Mouse (Mus musculus): ENCODE measurements around the gene Stk38l. TPM values are rescaled to one million over a fixed set of nuclear protein-coding genes. Genes with fewer than 3 reads are reported as not detected.

Gene Stk38l
- not detected in 2 replicates for polyA plus RNA-seq (2012; ENCODE audit: insufficient read depth, insufficient read length, low replicate concordance, missing spikeins)

DNA sequence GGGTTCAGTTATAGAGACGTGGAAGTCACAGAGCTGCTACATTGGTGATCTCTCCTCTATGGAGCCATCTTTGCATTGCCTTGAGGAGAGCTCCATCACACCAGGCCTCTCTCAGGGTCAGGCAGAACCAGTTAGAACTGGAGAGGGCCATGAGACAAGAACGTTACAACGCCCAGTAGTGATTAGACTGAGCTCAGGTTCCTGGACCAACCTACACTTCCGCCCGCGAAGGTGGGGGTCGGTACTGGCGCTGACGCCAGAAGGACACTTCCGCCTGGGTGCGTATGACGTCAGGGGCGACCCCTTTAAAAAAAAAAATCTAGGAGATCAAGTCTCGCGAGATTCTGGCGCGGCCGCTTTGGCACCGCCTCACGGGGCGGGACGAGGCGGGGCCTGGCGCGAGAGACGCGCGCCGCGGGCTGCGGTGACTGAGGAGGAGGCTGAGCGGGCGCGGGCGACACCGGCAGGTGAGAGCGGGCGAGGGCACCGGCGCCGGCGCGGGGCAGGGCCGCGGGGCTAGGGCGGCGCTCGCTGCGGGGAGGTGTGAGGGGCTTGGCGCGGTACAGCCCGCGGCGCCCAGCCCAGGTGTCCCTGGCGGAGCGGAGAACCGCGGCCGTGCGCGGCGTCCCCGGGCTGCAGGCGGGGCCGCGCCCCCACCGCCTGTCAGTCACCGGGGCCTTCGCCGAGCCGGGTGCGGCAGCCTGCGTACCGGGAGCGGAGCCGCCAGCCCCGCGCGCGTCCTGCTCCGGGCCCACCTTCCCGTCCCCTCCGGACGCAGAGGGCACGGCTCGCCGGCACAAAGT is at the start of gene Stk38l:
Gene Stk38l (plus strand): TSS at position 415 of the 803 bp plus-strand sequence.
- peak; percentile 90 for TF ChIP-seq POLR2A (IDR thresholded peaks at IDR 0.05; ENCODE audit: insufficient read depth, low read depth, low read length)
- TF ChIP-seq CTCF (IDR thresholded peaks at IDR 0.05; ENCODE audit: insufficient read depth, low read depth, low read length): no peak
- Histone ChIP-seq H3K4me1 (ENCODE audit: control insufficient read depth, insufficient read depth, low read length) (no peaks in the 10 kb centered on the region), H3K4me3 (ENCODE audit: insufficient read depth, low read depth, low read length) (peak within 1 kb of the TSS; percentile 86), H3K27ac (ENCODE audit: insufficient read depth, low read depth, low read length) (peak within 1 kb of the TSS; percentile 97)
- WGBS: 2% methylated on average over 85 of the region's 87 CpGs

DNA sequence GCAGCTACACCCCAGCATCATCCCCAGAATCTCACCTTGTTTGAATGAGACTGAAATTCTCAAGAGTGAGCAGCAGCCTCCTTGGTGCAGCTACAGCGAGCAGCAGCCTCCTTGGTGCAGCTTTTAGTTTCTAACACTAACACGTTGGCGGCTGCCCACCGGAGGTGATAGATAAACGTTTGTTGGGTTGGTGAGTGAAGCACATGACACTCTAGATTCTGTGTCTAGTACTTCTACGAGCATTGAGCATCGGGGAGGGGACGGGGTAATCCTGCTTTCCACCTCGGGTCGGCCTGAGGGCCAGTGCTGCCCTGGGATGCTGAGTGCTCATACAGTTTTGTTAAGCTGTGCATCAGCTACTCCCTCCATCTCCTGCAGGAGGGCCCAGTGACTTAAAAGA is 47.9 kb upstream of the Stk38l start:
- TF ChIP-seq POLR2A (IDR thresholded peaks at IDR 0.05; ENCODE audit: insufficient read depth, low read depth, low read length): no peak
- no peak for TF ChIP-seq CTCF (IDR thresholded peaks at IDR 0.05; ENCODE audit: insufficient read depth, low read depth, low read length)
- WGBS: 81% methylated on average over 10 of the region's 10 CpGs
- H3K4me1 ChIP-seq (ENCODE audit: control insufficient read depth, insufficient read depth, low read length): peaks cover 10% of the 10 kb centered on the region; the same call in 1 of the 2 replicates
- no peak overlapping the region for H3K4me3 ChIP-seq (ENCODE audit: insufficient read depth, low read depth, low read length)
- no peak overlapping the region for H3K27ac ChIP-seq (ENCODE audit: insufficient read depth, low read depth, low read length)

GRCm38 (mm10) chr6:146678136-146679070 is 46.4 kb upstream of the Stk38l start:
- TF ChIP-seq CTCF (IDR thresholded peaks at IDR 0.05; ENCODE audit: insufficient read depth, low read depth, low read length): no peak
- TF ChIP-seq POLR2A (IDR thresholded peaks at IDR 0.05; ENCODE audit: insufficient read depth, low read depth, low read length): no peak
- Histone ChIP-seq H3K27ac (ENCODE audit: insufficient read depth, low read depth, low read length) (no peak overlapping the region), H3K4me3 (ENCODE audit: insufficient read depth, low read depth, low read length) (no peak overlapping the region), H3K4me1 (ENCODE audit: control insufficient read depth, insufficient read depth, low read length) (peaks cover 10% of the 10 kb centered on the region; the same call in 1 of the 2 replicates)
- 84% methylated on average over 10 of the region's 10 CpGs for WGBS

DNA sequence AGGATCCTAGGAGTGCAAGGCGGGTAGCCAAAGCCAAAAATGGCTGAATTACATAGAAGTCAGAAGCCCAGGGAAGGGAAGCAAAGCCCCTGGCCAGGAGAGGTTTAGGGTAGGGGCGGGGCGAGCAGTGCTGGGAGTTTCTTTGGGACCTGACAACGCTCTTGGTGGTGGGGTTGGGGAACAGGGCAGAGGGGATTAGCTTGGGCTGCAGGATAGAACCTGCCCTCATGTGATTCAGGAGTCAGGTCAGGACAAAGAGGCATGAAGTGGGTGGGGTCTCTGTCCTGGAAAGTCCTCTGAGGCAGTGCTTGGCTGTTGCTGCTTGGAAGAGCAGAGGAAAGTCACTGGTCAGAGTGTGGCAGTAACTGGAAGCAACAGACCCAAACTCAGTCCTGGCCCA is 40.9 kb upstream of the Stk38l start:
- no peak overlapping the region for H3K27ac ChIP-seq (ENCODE audit: insufficient read depth, low read depth, low read length)
- WGBS: 82% methylated on average over 4 of the region's 4 CpGs
- TF ChIP-seq CTCF (IDR thresholded peaks at IDR 0.05; ENCODE audit: insufficient read depth, low read depth, low read length) (no peak), POLR2A (IDR thresholded peaks at IDR 0.05; ENCODE audit: insufficient read depth, low read depth, low read length) (no peak)

GRCm38 (mm10) chr6:146685781-146686308 is 39.0 kb upstream of the Stk38l start:
- peaks cover 8% of the 10 kb centered on the region for H3K4me1 ChIP-seq (ENCODE audit: control insufficient read depth, insufficient read depth, low read length)
- no peak overlapping the region for H3K4me3 ChIP-seq (ENCODE audit: insufficient read depth, low read depth, low read length)
- 58% methylated on average over 17 of the region's 17 CpGs for WGBS
- H3K27ac ChIP-seq (ENCODE audit: insufficient read depth, low read depth, low read length): no peak overlapping the region
- TF ChIP-seq CTCF (IDR thresholded peaks at IDR 0.05; ENCODE audit: insufficient read depth, low read depth, low read length): no peak
- no peak for TF ChIP-seq POLR2A (IDR thresholded peaks at IDR 0.05; ENCODE audit: insufficient read depth, low read depth, low read length)

More for the DNA sequence above, 40.9 kb upstream of the Stk38l start:
- Histone ChIP-seq H3K4me1 (ENCODE audit: control insufficient read depth, insufficient read depth, low read length) (peaks cover 8% of the 10 kb centered on the region), H3K4me3 (ENCODE audit: insufficient read depth, low read depth, low read length) (no peak overlapping the region)

DNA sequence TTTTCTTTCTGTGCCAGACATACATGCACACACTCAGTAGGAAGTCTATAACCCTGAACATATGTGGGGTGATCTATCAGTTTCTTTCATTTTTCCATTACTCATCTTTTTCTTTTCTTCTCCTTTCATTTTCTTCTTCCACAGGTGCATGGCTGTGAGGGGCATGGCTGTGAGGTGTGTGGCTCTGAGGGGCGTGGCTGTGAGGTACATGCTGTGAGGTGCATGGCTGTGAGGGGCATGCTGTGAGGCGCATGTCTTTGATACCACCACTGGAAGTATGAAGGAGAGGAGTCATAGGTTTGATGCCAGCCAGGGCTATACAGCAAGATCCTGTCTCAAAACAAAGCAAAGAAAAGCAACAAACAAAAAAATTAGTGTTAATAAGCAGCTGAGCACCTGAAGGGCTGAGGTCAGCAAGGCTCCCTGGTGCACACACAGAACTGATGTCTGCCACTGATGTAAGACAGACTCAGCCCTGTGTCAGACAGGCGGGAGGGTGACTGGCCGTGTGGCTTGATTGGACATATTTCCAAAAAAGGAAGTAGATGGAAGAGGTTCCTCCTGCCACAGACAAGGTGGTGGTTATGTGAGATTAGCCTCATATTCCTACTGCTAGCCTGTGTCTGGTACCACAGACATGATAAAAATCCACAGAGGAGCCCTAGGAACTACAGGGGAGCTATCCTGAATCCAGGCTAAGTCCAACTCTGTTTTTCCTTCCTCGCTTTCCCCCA is 38.2 kb upstream of the Stk38l start:
- Histone ChIP-seq H3K4me3 (ENCODE audit: insufficient read depth, low read depth, low read length) (no peak overlapping the region), H3K4me1 (ENCODE audit: control insufficient read depth, insufficient read depth, low read length) (peaks cover 8% of the 10 kb centered on the region), H3K27ac (ENCODE audit: insufficient read depth, low read depth, low read length) (no peak overlapping the region)
- WGBS: 85% methylated on average over 5 of the region's 5 CpGs
- no peak for TF ChIP-seq CTCF (IDR thresholded peaks at IDR 0.05; ENCODE audit: insufficient read depth, low read depth, low read length)
- TF ChIP-seq POLR2A (IDR thresholded peaks at IDR 0.05; ENCODE audit: insufficient read depth, low read depth, low read length): no peak

DNA sequence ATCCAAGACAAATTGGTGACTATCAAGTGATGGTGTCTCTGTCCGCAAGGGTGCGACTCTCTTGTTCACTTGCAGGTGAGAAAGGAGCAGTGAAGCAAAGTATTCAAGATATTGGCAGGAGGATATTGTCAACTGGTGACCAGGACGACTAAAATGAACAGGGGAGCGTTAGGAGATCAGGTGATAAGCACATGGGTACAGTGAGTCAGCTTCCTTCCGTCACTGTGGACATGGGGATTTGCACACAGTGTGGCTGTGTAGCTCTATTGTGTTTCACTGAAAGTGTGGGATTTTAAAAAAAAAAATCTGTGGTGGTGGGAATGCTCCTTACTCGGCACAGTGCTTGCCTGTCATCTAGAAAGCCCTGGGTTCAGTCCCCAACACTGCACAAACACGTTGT is 36.8 kb upstream of the Stk38l start:
- Histone ChIP-seq H3K27ac (ENCODE audit: insufficient read depth, low read depth, low read length) (no peak overlapping the region), H3K4me1 (ENCODE audit: control insufficient read depth, insufficient read depth, low read length) (peaks cover 8% of the 10 kb centered on the region), H3K4me3 (ENCODE audit: insufficient read depth, low read depth, low read length) (no peak overlapping the region)
- whole genome bisulfite sequencing: 88% methylated on average over 7 of the region's 7 CpGs
- no peak for TF ChIP-seq POLR2A (IDR thresholded peaks at IDR 0.05; ENCODE audit: insufficient read depth, low read depth, low read length)
- TF ChIP-seq CTCF (IDR thresholded peaks at IDR 0.05; ENCODE audit: insufficient read depth, low read depth, low read length): no peak

- Histone ChIP-seq H3K4me3 (ENCODE audit: insufficient read depth, low read depth, low read length) (no peak overlapping the region), H3K27ac (ENCODE audit: insufficient read depth, low read depth, low read length) (no peak overlapping the region), H3K4me1 (ENCODE audit: control insufficient read depth, insufficient read depth, low read length) (peaks cover 6% of the 10 kb centered on the region)
- TF ChIP-seq CTCF (IDR thresholded peaks at IDR 0.05; ENCODE audit: insufficient read depth, low read depth, low read length): no peak
- no peak for TF ChIP-seq POLR2A (IDR thresholded peaks at IDR 0.05; ENCODE audit: insufficient read depth, low read depth, low read length)
- 62% methylated on average over 5 of the region's 5 CpGs for WGBS
Observed at GRCm38 (mm10) chr6:146688861-146689260, 35.9 kb upstream of the Stk38l start.

Measured in olfactory bulb, adult 2 months (tissue).